Mouse (Mus musculus) midbrain, embryonic 13.5 days (tissue): ENCODE results near the gene Med13l. TPM values are rescaled to one million over a fixed set of nuclear protein-coding genes. Genes with fewer than 3 reads are reported as not detected.
A peak's percentile ranks its signal among the peaks of the same experiment; 100 is the strongest.

Experiments used
- ATAC-seq: fragments of 200-750 bp; cut with Nextera tagmentation; 2 replicates; pipeline ENCODE4 v1.8.0; 2017; ENCODE audit warnings: mild to moderate bottlenecking, moderate TSS enrichment, moderate library complexity
- H3K27ac ChIP-seq: fragments of 300-500 bp; sonication (generic); 2 replicates; pipeline ENCODE4 v1.5.1; 2015; ENCODE audit warnings: inconsistent platforms, mild to moderate bottlenecking, moderate library complexity
- H3K27me3 ChIP-seq: fragments of 300-500 bp; sonication (generic); 2 replicates; pipeline ENCODE4 v1.6.1; 2015; ENCODE audit warnings: mild to moderate bottlenecking, inconsistent platforms
- H3K36me3 ChIP-seq: fragments of 300-500 bp; sonication (generic); 2 replicates; pipeline ENCODE4 v1.6.1; 2015; ENCODE audit warnings: mild to moderate bottlenecking, inconsistent platforms
- H3K4me1 ChIP-seq: fragments of 300-500 bp; sonication (generic); replicated peaks from 2 replicates; pipeline ENCODE4 v1.6.1; 2015; ENCODE audit warnings: inconsistent platforms
- H3K4me2 ChIP-seq: fragments of 300-500 bp; sonication (generic); replicated peaks from 2 replicates; pipeline ENCODE4 v1.6.1; 2015; ENCODE audit warnings: moderate library complexity, mild to moderate bottlenecking, inconsistent platforms
- H3K4me3 ChIP-seq: fragments of 300-500 bp; sonication (generic); replicated peaks from 2 replicates; pipeline ENCODE4 v1.5.1; 2015; ENCODE audit warnings: mild to moderate bottlenecking, inconsistent platforms
- H3K9ac ChIP-seq: fragments of 300-500 bp; sonication (generic); replicated peaks from 2 replicates; pipeline ENCODE4 v1.6.1; 2015; ENCODE audit warnings: mild to moderate bottlenecking, inconsistent platforms
- H3K9me3 ChIP-seq: fragments of 300-500 bp; sonication (generic); 2 replicates; pipeline ENCODE4 v1.6.1; 2016; ENCODE audit warnings: mild to moderate bottlenecking, inconsistent platforms
- WGBS: fragments of 180-500 bp; shearing (Covaris S2); methylation state at CpG from one replicate; pipeline ENCODE4 v1.1.7; 2015; 5-methylcytosine and 5-hydroxymethylcytosine counted together
- polyA plus RNA-seq: library from polyadenylated mRNA; unstranded; fragments of >200 nt; fragmentation: Nextera tagmentation; extraction: Ambion mirVana; gene quantifications from 2 replicates; pipeline ENCODE4 v1.2.1, GENCODE M21; 2015

Med13l gene
- polyA plus RNA-seq, 1 experiment from 2014 or later: 16.9 TPM

GRCm38 (mm10) chr5:118654599-118654998 is 94.1 kb downstream of the Med13l start:
- H3K36me3 ChIP-seq: no peaks in the 10 kb centered on the region
- no peaks in the 10 kb centered on the region for H3K27me3 ChIP-seq
- H3K4me1 ChIP-seq: peaks cover 51% of the 10 kb centered on the region
- H3K9ac ChIP-seq: 0 out of 2 replicates have a peak overlapping the region, but pooled peaks have one; percentile 36
- 72% methylated on average over 11 of the region's 11 CpGs for WGBS
- H3K4me2 ChIP-seq: no peak overlapping the region
- H3K9me3 ChIP-seq: no peaks in the 10 kb centered on the region
- peak overlapping the region; percentile 72 for H3K27ac ChIP-seq
- H3K4me3 ChIP-seq: no peak overlapping the region
- peak; percentile 48; the same call in 1 of the 2 replicates for ATAC-seq

GRCm38 (mm10) chr5:118655025-118655424 is 94.5 kb downstream of the Med13l start:
- 45% methylated on average over 2 of the region's 2 CpGs for WGBS
- H3K27ac ChIP-seq: peak overlapping the region; percentile 72; the same call in 1 of the 2 replicates

GRCm38 (mm10) chr5:118655428-118655827 is 94.9 kb downstream of the Med13l start:
- H3K4me2 ChIP-seq: no peak overlapping the region
- H3K27me3 ChIP-seq: no peaks in the 10 kb centered on the region
- H3K27ac ChIP-seq: no peak overlapping the region
- H3K4me3 ChIP-seq: no peak overlapping the region
- H3K4me1 ChIP-seq: peaks cover 48% of the 10 kb centered on the region
- H3K36me3 ChIP-seq: no peaks in the 10 kb centered on the region
- H3K9me3 ChIP-seq: no peaks in the 10 kb centered on the region
- ATAC-seq: 0 out of 2 replicates have a peak, but pooled peaks have one; percentile 45
- WGBS: 56% methylated on average over 7 of the region's 7 CpGs
- H3K9ac ChIP-seq: no peak overlapping the region

More at GRCm38 (mm10) chr5:118655025-118655424, 94.5 kb downstream of the Med13l start:
- H3K9me3 ChIP-seq: no peaks in the 10 kb centered on the region
- peak; percentile 83 for ATAC-seq
- no peaks in the 10 kb centered on the region for H3K36me3 ChIP-seq
- H3K9ac ChIP-seq: no peak overlapping the region
- no peak overlapping the region for H3K4me2 ChIP-seq
- H3K4me3 ChIP-seq: no peak overlapping the region
- H3K4me1 ChIP-seq: peaks cover 48% of the 10 kb centered on the region
- H3K27me3 ChIP-seq: no peaks in the 10 kb centered on the region

GRCm38 (mm10) chr5:118655966-118656365 is 95.5 kb downstream of the Med13l start:
- WGBS: 90% methylated on average over 6 of the region's 6 CpGs
- no peak overlapping the region for H3K27ac ChIP-seq
- no peaks in the 10 kb centered on the region for H3K9me3 ChIP-seq
- H3K4me3 ChIP-seq: no peak overlapping the region
- H3K36me3 ChIP-seq: no peaks in the 10 kb centered on the region
- H3K27me3 ChIP-seq: no peaks in the 10 kb centered on the region
- H3K4me2 ChIP-seq: no peak overlapping the region
- no peak overlapping the region for H3K9ac ChIP-seq
- peaks cover 44% of the 10 kb centered on the region for H3K4me1 ChIP-seq
- ATAC-seq: no peak

- Histone ChIP-seq H3K9ac (no peak overlapping the region), H3K4me3 (no peak overlapping the region), H3K4me2 (no peak overlapping the region), H3K27ac (no peak overlapping the region), H3K36me3 (no peaks in the 10 kb centered on the region), H3K9me3 (no peaks in the 10 kb centered on the region), H3K4me1 (peaks cover 40% of the 10 kb centered on the region), H3K27me3 (0 out of 2 replicates have a peak, but pooled peaks cover under 1% of the 10 kb centered on the region)
- no peak for ATAC-seq
- whole genome bisulfite sequencing: 94% methylated on average over 7 of the region's 7 CpGs
Measured at GRCm38 (mm10) chr5:118658256-118658837, 97.9 kb downstream of the Med13l start.

- ATAC-seq: no peak
- Histone ChIP-seq H3K4me3 (no peak overlapping the region), H3K27me3 (peaks cover 10% of the 10 kb centered on the region), H3K9ac (no peak overlapping the region), H3K36me3 (no peaks in the 10 kb centered on the region), H3K4me1 (peaks cover 36% of the 10 kb centered on the region), H3K27ac (no peak overlapping the region), H3K9me3 (no peaks in the 10 kb centered on the region), H3K4me2 (no peak overlapping the region)
- WGBS: 83% methylated on average over 2 of the region's 2 CpGs
Measured at GRCm38 (mm10) chr5:118659713-118660112, 99.2 kb downstream of the Med13l start.

- Histone ChIP-seq H3K36me3 (no peaks in the 10 kb centered on the region), H3K27ac (no peak overlapping the region), H3K4me2 (no peak overlapping the region), H3K4me3 (no peak overlapping the region), H3K9me3 (no peaks in the 10 kb centered on the region), H3K27me3 (peaks cover 10% of the 10 kb centered on the region), H3K9ac (no peak overlapping the region), H3K4me1 (peaks cover 42% of the 10 kb centered on the region)
- WGBS: 71% methylated on average over 5 of the region's 5 CpGs
- no peak for ATAC-seq
Measured at GRCm38 (mm10) chr5:118661751-118662150, 101.3 kb downstream of the Med13l start.

GRCm38 (mm10) chr5:118663999-118664398 is 103.5 kb downstream of the Med13l start:
- H3K4me3 ChIP-seq: no peak overlapping the region
- H3K36me3 ChIP-seq: no peaks in the 10 kb centered on the region
- H3K4me1 ChIP-seq: peaks cover 47% of the 10 kb centered on the region
- 84% methylated on average over 6 of the region's 6 CpGs for WGBS
- peaks cover 12% of the 10 kb centered on the region for H3K27me3 ChIP-seq
- H3K27ac ChIP-seq: no peak overlapping the region
- no peak for ATAC-seq
- H3K9ac ChIP-seq: no peak overlapping the region
- H3K4me2 ChIP-seq: no peak overlapping the region
- no peaks in the 10 kb centered on the region for H3K9me3 ChIP-seq

- Histone ChIP-seq H3K9me3 (no peaks in the 10 kb centered on the region), H3K4me1 (peaks cover 54% of the 10 kb centered on the region)
- WGBS: 82% methylated on average over 8 of the region's 8 CpGs
Measured at GRCm38 (mm10) chr5:118665023-118665422, 104.5 kb downstream of the Med13l start.

GRCm38 (mm10) chr5:118666437-118667207 is 106.1 kb downstream of the Med13l start:
- H3K9ac ChIP-seq: peak overlapping the region; percentile 51
- ATAC-seq: peak; percentile 90
- WGBS: 13% methylated on average over 25 of the region's 25 CpGs

More at GRCm38 (mm10) chr5:118665023-118665422, 104.5 kb downstream of the Med13l start:
- Histone ChIP-seq H3K36me3 (no peaks in the 10 kb centered on the region), H3K4me2 (no peak overlapping the region), H3K4me3 (no peak overlapping the region), H3K9ac (no peak overlapping the region), H3K27ac (no peak overlapping the region), H3K27me3 (peaks cover 15% of the 10 kb centered on the region)
- ATAC-seq: no peak

GRCm38 (mm10) chr5:118667863-118668262 is 107.4 kb downstream of the Med13l start:
- Histone ChIP-seq H3K27ac (peak overlapping the region; percentile 84), H3K36me3 (no peaks in the 10 kb centered on the region), H3K27me3 (peaks cover 15% of the 10 kb centered on the region), H3K4me1 (peaks cover 79% of the 10 kb centered on the region), H3K4me3 (no peak overlapping the region), H3K9ac (0 out of 2 replicates have a peak overlapping the region, but pooled peaks have one; percentile 3), H3K4me2 (peak overlapping the region; percentile 31), H3K9me3 (no peaks in the 10 kb centered on the region)
- WGBS: 9% methylated on average over 7 of the region's 7 CpGs
- no peak for ATAC-seq

More at GRCm38 (mm10) chr5:118666437-118667207, 106.1 kb downstream of the Med13l start:
- Histone ChIP-seq H3K27me3 (peaks cover 15% of the 10 kb centered on the region), H3K27ac (peak overlapping the region; percentile 84), H3K9me3 (no peaks in the 10 kb centered on the region), H3K4me1 (peaks cover 67% of the 10 kb centered on the region), H3K4me2 (peak overlapping the region; percentile 53), H3K36me3 (no peaks in the 10 kb centered on the region), H3K4me3 (peak overlapping the region; percentile 16)

GRCm38 (mm10) chr5:118668931-118669330 is 108.5 kb downstream of the Med13l start:
- Histone ChIP-seq H3K27ac (no peak overlapping the region), H3K27me3 (peaks cover 9% of the 10 kb centered on the region), H3K9ac (no peak overlapping the region), H3K4me3 (no peak overlapping the region), H3K9me3 (no peaks in the 10 kb centered on the region), H3K4me1 (peaks cover 88% of the 10 kb centered on the region), H3K36me3 (no peaks in the 10 kb centered on the region), H3K4me2 (0 out of 2 replicates have a peak overlapping the region, but pooled peaks have one; percentile 4)
- 24% methylated on average over 2 of the region's 2 CpGs for WGBS
- no peak for ATAC-seq
